Mouse (Mus musculus) MEL (cell line): ENCODE data around the gene Tmem219.

Experiments
- CHD1 ChIP-seq: IDR thresholded peaks from 2 replicates; pipeline ENCODE4 v1.6.1; 2012; ENCODE audit warnings: low read depth, mild to moderate bottlenecking, inconsistent platforms, low read length, improper control_type of control experiment
- CTCF ChIP-seq, 3 experiments: IDR thresholded peaks in 2 of 3; conservative IDR thresholded peaks in 1 of 3; 2 replicates each; pipeline ENCODE4 v1.5.1; 2011 to 2012; ENCODE audit warnings: low read length in 3 of 3, low read depth in 2 of 3, mild to moderate bottlenecking in 2 of 3, improper control_type of control experiment in 1 of 3, inconsistent platforms in 1 of 3, mixed read lengths in 1 of 3, moderate library complexity in 1 of 3; ENCODE audit not compliant: control insufficient read depth in 1 of 3, insufficient read depth in 1 of 3, poor library complexity in 1 of 3, severe bottlenecking in 1 of 3
- MYB ChIP-seq: IDR thresholded peaks from 2 replicates; pipeline ENCODE4 v1.6.1; 2011; ENCODE audit warnings: mild to moderate bottlenecking, low read depth, low read length, improper control_type of control experiment
- RCOR1 ChIP-seq: IDR thresholded peaks from 2 replicates; pipeline ENCODE4 v1.6.1; 2012; ENCODE audit warnings: low read depth, mild to moderate bottlenecking, inconsistent platforms, low read length, improper control_type of control experiment
- TAL1 ChIP-seq: IDR thresholded peaks from 2 replicates; pipeline ENCODE4 v1.6.1; 2012; ENCODE audit warnings: mild to moderate bottlenecking, inconsistent platforms, low read length, moderate library complexity, mixed read lengths
- TCF12 ChIP-seq: IDR thresholded peaks from 2 replicates; pipeline ENCODE4 v1.6.1; 2014; ENCODE audit warnings: low read depth, mild to moderate bottlenecking, inconsistent platforms, low read length, improper control_type of control experiment, moderate library complexity
- UBTF ChIP-seq: IDR thresholded peaks from 2 replicates; pipeline ENCODE4 v1.6.1; 2012; ENCODE audit warnings: low read depth, mild to moderate bottlenecking, inconsistent platforms, low read length, improper control_type of control experiment, moderate library complexity, borderline replicate concordance; ENCODE audit not compliant: insufficient read depth
- USF1 ChIP-seq: IDR thresholded peaks from 2 replicates; pipeline ENCODE4 v1.6.1; 2014; ENCODE audit warnings: low read depth, mild to moderate bottlenecking, inconsistent platforms, low read length, improper control_type of control experiment, moderate library complexity

DNA sequence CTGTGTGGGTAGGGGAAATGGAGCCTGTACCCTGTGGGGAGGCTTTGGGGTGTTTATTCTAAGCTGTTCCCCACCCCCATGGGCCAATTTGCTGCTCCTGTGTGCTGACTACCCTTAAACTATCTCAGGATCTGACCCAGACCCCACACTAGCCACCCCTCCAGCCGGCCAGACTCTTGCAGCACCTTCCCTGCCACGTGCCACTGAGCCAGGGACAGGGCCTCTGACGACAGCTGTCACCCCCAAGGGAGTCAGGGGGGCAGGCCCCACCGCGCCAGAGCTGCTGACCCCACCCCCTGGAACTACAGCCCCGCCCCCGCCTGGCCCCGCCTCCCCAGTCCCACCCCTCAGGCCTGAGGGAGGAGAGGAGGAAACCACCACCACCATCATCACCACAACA, 29.9 kb upstream of the Tmem219 start:
- no peak for TF ChIP-seq MYB
- no peak for TF ChIP-seq USF1
- TF ChIP-seq TAL1: no peak
- no peak for TF ChIP-seq CTCF (IDR thresholded peaks at IDR 0.05 in 2 of 3, conservative IDR thresholded peaks at IDR 0.05 in 1 of 3; ENCODE audit: control insufficient read depth in 1 of 3, insufficient read depth in 1 of 3, low read depth in 2 of 3, low read length in 3 of 3, poor library complexity in 1 of 3, severe bottlenecking in 1 of 3)
- TF ChIP-seq CHD1: no peak
- no peak for TF ChIP-seq RCOR1
- TF ChIP-seq TCF12: no peak
- no peak for TF ChIP-seq UBTF
